Mouse (Mus musculus) hematopoietic multipotent progenitor cell, adult 10-12 weeks (in vitro differentiated cells): ENCODE data around the gene Aamdc. TPM values are rescaled to one million over a fixed set of nuclear protein-coding genes. Genes with fewer than 3 reads are reported as not detected.

Source experiments
- polyA plus RNA-seq: library from polyadenylated mRNA; stranded (reverse); fragments of >175 nt; gene quantifications from 2 replicates; pipeline ENCODE4 v1.2.3, GENCODE M21; 2012; ENCODE audit warnings: low replicate concordance

Aamdc gene
- polyA plus RNA-seq, result 2.3 and 6.9 TPM in 2 replicates

DNA sequence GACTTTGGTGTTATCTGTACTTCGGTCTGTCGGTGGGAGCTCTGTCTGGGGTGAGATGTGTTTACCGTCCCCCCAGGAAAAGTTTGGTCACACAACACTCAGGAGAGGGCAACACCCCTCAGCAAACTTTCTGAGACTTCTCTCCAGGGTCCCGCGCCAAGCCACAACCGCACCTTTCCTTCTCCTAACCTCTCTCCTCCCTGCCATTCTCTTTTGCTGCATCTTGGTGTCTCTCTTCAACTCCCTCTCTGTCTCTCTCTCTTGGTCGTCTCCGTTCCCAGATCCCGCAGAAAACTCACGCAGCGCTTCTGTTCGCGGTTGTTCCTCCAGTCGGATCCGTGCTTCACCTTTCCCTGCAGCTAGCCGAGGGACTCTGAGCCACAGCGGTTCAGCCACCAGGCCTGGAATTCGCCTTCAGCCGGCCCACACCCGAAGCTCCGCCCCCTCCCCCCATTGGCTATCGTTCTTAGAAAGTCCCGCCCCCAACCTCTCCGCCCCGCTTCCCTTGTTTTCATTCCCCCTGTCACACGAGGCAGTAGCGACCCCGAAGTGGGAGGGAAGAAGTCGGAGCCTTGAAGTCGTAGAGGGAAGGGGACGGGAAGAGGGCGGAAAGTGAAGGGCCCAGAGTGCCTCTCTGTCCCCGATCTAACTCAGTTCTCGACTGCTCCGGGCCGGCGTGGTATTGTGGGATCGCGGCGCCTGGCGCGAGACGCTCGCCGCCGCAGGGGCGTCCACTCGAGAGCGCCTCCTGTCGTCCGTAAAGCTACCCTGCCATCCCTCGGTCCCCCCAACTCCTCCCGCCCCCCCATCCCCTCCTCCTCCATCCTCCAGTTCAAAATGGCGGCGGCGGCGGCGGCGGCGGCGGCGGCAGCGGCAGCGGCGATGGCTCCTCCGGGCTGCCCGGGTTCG is at the start of gene Aamdc, which contains the start of gene Rsf1:
Gene Aamdc, minus strand, starts transcription at position 431 of the 909 bp plus-strand sequence.
Gene Rsf1, plus strand, starts transcription at position 823 of the 909 bp plus-strand sequence.

Other genes with a start within 250 kb of the Aamdc start
- 3.8 and 6.6 TPM in 2 replicates for gene Usp35, start 247.5 kb downstream of the Aamdc start, polyA plus RNA-seq
- gene Kctd21, start 247.2 kb downstream of the Aamdc start, polyA plus RNA-seq, result 0.53 and 1.5 TPM in 2 replicates
- gene Alg8, start 207.9 kb downstream of the Aamdc start, polyA plus RNA-seq, result 0.95 and 1.2 TPM in 2 replicates
- gene Ndufc2, start 179.5 kb downstream of the Aamdc start, polyA plus RNA-seq, result 38.2 and 144 TPM in 2 replicates
- gene Thrsp, start 161.8 kb downstream of the Aamdc start, polyA plus RNA-seq, result 0.09 TPM in 1 of 2 replicates, not detected in the other
- 3.1 and 6.1 TPM in 2 replicates for gene Kctd14, start 128.2 kb downstream of the Aamdc start, polyA plus RNA-seq
- gene Ints4, start 98.5 kb downstream of the Aamdc start, polyA plus RNA-seq, result 6.7 and 8.2 TPM in 2 replicates
- gene Rsf1, start 392 bp upstream of the Aamdc start, polyA plus RNA-seq, result 15.9 and 23.0 TPM in 2 replicates
- gene Clns1a, start 117.1 kb upstream of the Aamdc start, polyA plus RNA-seq, result 21.3 and 25.7 TPM in 2 replicates
- 0.25 and 1.0 TPM in 2 replicates for gene Aqp11, start 158.8 kb upstream of the Aamdc start, polyA plus RNA-seq
- 14.3 and 27.7 TPM in 2 replicates for gene Pak1, start 209.0 kb upstream of the Aamdc start, polyA plus RNA-seq